Mouse (Mus musculus): ENCODE measurements around the gene Ubac2.
A peak's percentile ranks its signal among the peaks of the same experiment; 100 is the strongest.

The Ubac2 gene

DNA sequence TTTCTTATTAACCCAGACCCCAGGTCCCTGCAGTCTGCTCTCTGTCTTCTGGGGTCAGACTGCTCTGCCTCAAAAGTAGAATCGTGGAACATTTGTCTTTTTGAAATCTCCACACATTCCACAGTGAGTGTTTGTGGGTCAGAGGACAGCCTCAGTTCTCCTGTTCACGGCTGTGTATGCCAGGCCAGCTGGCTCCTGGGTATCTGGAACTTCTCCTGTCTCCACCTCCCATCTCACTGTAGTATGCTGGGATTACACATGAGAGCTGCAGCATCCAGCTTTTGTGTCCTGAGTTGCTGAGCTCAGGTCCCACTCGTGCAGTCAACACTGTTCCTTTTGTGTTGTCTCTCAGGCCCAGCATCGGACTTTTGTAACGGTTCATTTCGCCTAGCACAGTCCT is 46.5 kb downstream of the Ubac2 start:
- DNase-seq (ENCODE audit: extremely low spot score), result no peak

GRCm38 (mm10) chr14:121926901-121927300 is 48.5 kb downstream of the Ubac2 start:
- DNase-seq (ENCODE audit: extremely low spot score), result no peak

- no peak for DNase-seq (ENCODE audit: extremely low spot score)
These were observed 49.0 kb downstream of the Ubac2 start for GRCm38 (mm10) chr14:121927451-121927850.

GRCm38 (mm10) chr14:121928375-121929137 is 50.1 kb downstream of the Ubac2 start:
- peak; percentile 27 for DNase-seq (ENCODE audit: extremely low spot score)

GRCm38 (mm10) chr14:121929243-121929951 is 51.0 kb downstream of the Ubac2 start:
- no peak for DNase-seq (ENCODE audit: extremely low spot score)

GRCm38 (mm10) chr14:121930731-121931383 is 52.4 kb downstream of the Ubac2 start:
- DNase-seq (ENCODE audit: extremely low spot score), result no peak

DNA sequence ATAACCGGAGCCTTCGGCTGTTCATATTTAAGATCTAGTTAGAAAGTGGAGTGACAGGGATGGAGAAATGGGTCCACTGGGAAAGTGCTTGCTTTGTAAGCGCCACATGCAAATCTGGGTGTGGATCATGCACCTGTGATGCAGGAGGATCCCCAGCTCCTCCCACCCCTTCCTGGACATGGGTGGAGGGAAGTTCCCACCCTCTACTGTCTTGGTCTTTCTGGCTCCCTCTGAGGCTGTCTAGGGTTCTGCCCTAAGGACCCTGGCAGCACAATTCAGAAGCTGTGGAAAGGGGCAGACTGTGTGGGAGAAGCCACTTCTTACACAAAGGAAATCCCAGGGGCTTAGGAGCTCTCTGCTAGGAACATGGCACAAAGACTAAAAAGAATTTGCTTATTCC is 53.2 kb downstream of the Ubac2 start:
- no peak for DNase-seq (ENCODE audit: extremely low spot score)

- no peak for DNase-seq (ENCODE audit: extremely low spot score)
These were observed 53.8 kb downstream of the Ubac2 start for GRCm38 (mm10) chr14:121932180-121932579.

DNA sequence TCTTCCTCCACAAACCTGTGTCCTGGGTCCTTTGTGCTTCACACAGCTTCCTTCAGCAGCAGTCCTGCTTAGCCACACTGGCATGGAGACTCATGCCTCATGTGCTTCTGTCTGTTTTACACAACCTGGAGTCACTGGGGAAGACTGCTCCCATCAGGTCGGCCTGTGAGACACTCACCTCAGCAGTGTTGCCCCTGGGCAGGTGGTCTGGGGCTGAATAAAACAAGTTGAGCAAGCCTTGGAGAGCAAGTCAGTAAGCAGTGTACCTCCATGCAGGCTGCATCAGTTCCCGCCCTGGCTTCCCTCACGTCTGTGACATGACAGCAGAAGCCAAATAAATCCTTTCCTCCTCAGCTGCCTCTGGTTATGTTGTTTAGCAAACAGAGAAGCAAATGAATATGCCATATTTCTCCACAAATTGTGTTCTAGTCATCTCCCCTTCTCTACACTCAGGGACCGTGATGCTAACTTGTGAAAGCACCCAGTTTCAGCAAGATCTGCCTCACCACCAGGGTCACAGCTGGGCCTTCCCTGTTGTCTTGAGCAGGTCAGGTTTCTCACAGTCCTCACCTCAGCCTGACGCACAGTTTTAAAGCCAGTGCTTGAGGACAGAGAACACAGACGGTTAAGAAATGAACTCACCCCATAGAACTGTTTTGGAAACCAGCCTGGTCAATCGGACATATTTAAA is 55.6 kb downstream of the Ubac2 start:
- DNase-seq (ENCODE audit: extremely low spot score), result no peak

GRCm38 (mm10) chr14:121934597-121934946 is 56.2 kb downstream of the Ubac2 start:
- DNase-seq (ENCODE audit: extremely low spot score), result no peak

GRCm38 (mm10) chr14:121936356-121936755 is 57.9 kb downstream of the Ubac2 start:
- no peak for DNase-seq (ENCODE audit: extremely low spot score)

DNA sequence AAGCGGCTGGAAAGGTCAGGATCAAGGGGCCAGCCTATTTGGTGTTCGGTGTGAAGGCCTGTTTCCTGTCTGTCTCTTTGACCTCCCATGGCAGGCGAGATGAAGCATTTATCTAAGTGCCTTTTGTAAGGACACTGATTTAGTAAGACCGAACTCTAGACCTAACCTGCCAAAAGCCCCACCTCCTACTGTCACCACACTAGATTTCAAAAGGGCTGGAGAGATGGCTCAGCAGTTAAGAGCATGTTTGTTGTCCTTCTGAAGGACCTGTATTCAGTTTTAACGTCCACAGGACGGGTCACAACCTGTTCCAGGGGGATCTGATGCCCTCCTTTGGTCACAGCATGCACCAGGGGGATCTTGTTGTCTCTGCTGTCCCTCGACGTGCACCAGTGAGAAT is 58.4 kb downstream of the Ubac2 start:
- DNase-seq (ENCODE audit: extremely low spot score), result no peak

GRCm38 (mm10) chr14:121937601-121938255 is 59.3 kb downstream of the Ubac2 start:
- no peak for DNase-seq (ENCODE audit: extremely low spot score)

- DNase-seq (ENCODE audit: extremely low spot score), result no peak
These were observed 60.1 kb downstream of the Ubac2 start for GRCm38 (mm10) chr14:121938256-121939191.

- no peak for DNase-seq (ENCODE audit: extremely low spot score)
These were observed 61.2 kb downstream of the Ubac2 start for GRCm38 (mm10) chr14:121939582-121939981.

GRCm38 (mm10) chr14:121946131-121946530 is 67.7 kb downstream of the Ubac2 start:
- DNase-seq (ENCODE audit: extremely low spot score), result no peak

GRCm38 (mm10) chr14:121946728-121947127 is 68.3 kb downstream of the Ubac2 start:
- DNase-seq (ENCODE audit: extremely low spot score), result no peak

GRCm38 (mm10) chr14:121947201-121947760 is 68.9 kb downstream of the Ubac2 start:
- no peak for DNase-seq (ENCODE audit: extremely low spot score)

- DNase-seq (ENCODE audit: extremely low spot score), result no peak
These were observed 69.5 kb downstream of the Ubac2 start for GRCm38 (mm10) chr14:121947966-121948365.

DNA sequence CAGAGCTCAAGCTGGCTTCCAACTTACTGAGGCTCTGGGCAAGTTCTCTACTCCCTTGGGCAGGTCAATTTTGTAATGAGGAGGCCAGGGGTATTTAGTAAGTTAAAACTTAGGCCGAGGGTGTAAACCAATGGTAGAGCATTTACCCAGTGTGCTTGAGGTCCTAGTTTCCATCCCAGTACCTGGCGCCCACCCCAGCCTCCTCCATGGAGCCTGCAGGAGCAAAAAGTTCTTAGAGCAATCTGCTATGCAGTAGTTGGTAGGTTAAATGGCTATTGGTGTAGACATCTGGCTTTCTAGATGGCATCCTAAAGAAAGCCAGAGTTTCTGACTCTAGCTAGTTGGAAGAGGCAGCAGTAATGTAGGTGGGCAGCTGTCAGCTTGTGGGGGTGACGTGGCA is 71.0 kb downstream of the Ubac2 start:
- DNase-seq (ENCODE audit: extremely low spot score), result no peak

Data from embryo, embryonic 9.5 days (tissue).